Mouse (Mus musculus): ENCODE measurements at regions not wholly inside any gene's neighbourhood (a gene's known extent, or its start where the extent isn't known, plus 50 kb on each side); places are given as distances from the start of the nearest gene placed in this dataset.
A peak's percentile ranks its signal among the peaks of the same experiment; 100 is the strongest.

GRCm38 (mm10) chr7:54458386-54458785 lies 376.9 kb upstream of the Luzp2 start:
- H3K4me2 ChIP-seq = no peak overlapping the region
- ATAC-seq (ENCODE audit: low read depth) = no peak
- H3K4me1 ChIP-seq (replicated peaks) = no peaks in the 10 kb centered on the region
- H3K36me3 ChIP-seq = no peaks in the 10 kb centered on the region
- H3K9me3 ChIP-seq = no peaks in the 10 kb centered on the region
- WGBS = 56% methylated on average over 2 of the region's 2 CpGs
- no peak overlapping the region for H3K4me3 ChIP-seq
- no peak overlapping the region for H3K27ac ChIP-seq (replicated peaks)
- H3K9ac ChIP-seq = no peak overlapping the region
- no peaks in the 10 kb centered on the region for H3K27me3 ChIP-seq

GRCm38 (mm10) chr7:54491254-54491653 lies 344.0 kb upstream of the Luzp2 start:
- H3K36me3 ChIP-seq = no peaks in the 10 kb centered on the region
- no peak for ATAC-seq (ENCODE audit: low read depth)
- no peak overlapping the region for H3K4me2 ChIP-seq
- WGBS = 91% methylated on average over 1 of the region's 1 CpGs
- H3K27me3 ChIP-seq = no peaks in the 10 kb centered on the region
- no peaks in the 10 kb centered on the region for H3K4me1 ChIP-seq (replicated peaks)
- H3K27ac ChIP-seq (replicated peaks) = no peak overlapping the region
- H3K4me3 ChIP-seq = no peak overlapping the region
- no peaks in the 10 kb centered on the region for H3K9me3 ChIP-seq
- H3K9ac ChIP-seq = no peak overlapping the region

DNA sequence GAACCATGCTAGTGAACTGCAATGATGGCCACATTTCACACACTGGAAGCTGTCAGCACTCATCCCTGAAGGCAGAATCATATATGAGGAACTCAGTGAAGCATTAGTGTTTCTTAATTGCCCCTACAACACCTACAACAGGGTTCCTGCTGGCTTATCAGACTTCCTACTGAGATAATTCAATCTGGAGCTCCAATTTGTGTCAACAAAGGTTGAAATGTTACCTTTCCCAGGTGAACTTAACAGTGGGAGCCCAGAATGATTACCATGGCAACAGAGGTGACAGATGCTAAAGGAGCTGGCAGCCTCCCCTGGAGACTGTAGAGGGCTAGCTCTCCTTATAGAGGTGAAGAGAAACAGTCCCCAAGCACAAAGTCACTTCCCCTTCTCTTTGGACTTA lies 330.1 kb upstream of the Luzp2 start:
- Histone ChIP-seq H3K9me3 (no peaks in the 10 kb centered on the region), H3K36me3 (no peaks in the 10 kb centered on the region), H3K27ac (replicated peaks) (no peak overlapping the region), H3K4me3 (no peak overlapping the region), H3K4me1 (replicated peaks) (peaks cover 5% of the 10 kb centered on the region; the same call in 1 of the 2 replicates), H3K27me3 (no peaks in the 10 kb centered on the region), H3K4me2 (no peak overlapping the region), H3K9ac (no peak overlapping the region)
- peak; percentile 47; the same call in 1 of the 2 replicates for ATAC-seq (ENCODE audit: low read depth)

GRCm38 (mm10) chr7:54507006-54507405 lies 328.3 kb upstream of the Luzp2 start:
- WGBS = 53% methylated on average over 2 of the region's 2 CpGs
- H3K36me3 ChIP-seq = no peaks in the 10 kb centered on the region
- H3K27me3 ChIP-seq = no peaks in the 10 kb centered on the region
- no peak for ATAC-seq (ENCODE audit: low read depth)
- H3K4me3 ChIP-seq = no peak overlapping the region
- no peak overlapping the region for H3K4me2 ChIP-seq
- no peak overlapping the region for H3K27ac ChIP-seq (replicated peaks)
- no peaks in the 10 kb centered on the region for H3K9me3 ChIP-seq
- no peak overlapping the region for H3K9ac ChIP-seq
- peaks cover 5% of the 10 kb centered on the region; the same call in 1 of the 2 replicates for H3K4me1 ChIP-seq (replicated peaks)

DNA sequence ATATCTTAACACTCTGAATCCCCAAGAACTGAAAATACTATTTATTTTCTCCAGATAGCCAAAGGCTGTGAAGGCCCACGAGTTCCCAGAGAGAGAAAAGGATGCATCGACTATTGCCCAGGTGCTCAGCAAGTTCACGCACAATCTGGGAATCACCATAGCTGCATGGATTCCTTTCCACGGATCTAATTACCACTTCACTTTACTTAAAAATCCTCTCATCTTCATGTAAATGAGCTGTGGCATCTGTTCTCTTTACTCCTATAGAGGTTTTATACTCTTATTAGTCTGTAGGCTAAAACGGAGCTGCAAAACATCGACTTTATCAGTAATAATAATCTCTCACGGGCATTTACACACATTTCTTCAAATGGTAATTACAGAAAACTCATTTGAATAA lies 299.6 kb upstream of the Luzp2 start:
- 52% methylated on average over 7 of the region's 7 CpGs for WGBS
- H3K36me3 ChIP-seq = no peaks in the 10 kb centered on the region
- H3K9ac ChIP-seq = no peak overlapping the region
- H3K27ac ChIP-seq (replicated peaks) = no peak overlapping the region
- no peaks in the 10 kb centered on the region for H3K27me3 ChIP-seq
- H3K4me3 ChIP-seq = no peak overlapping the region
- H3K4me2 ChIP-seq = no peak overlapping the region
- H3K4me1 ChIP-seq (replicated peaks) = no peaks in the 10 kb centered on the region
- ATAC-seq (ENCODE audit: low read depth) = no peak
- no peaks in the 10 kb centered on the region for H3K9me3 ChIP-seq

DNA sequence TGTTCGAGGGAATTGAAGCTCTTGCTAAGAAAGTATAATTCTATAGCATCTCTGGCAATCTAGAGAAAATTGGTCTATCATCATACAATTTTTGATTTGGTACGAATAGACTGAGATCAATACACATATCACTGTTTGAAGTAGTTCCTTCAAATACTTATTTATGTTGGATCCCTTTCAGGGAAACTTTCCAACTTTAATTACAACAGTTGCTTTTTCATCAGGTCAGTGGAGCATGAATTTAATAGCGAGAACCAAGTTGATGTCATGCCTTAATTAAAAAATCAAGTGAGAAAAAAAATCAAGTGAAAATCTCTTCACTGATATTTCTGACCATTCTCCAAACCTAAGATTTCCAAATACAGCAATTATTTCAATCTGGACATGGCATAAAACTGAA lies 277.9 kb upstream of the Luzp2 start:
- Histone ChIP-seq H3K27me3 (no peaks in the 10 kb centered on the region), H3K36me3 (no peaks in the 10 kb centered on the region), H3K4me3 (no peak overlapping the region), H3K9me3 (no peaks in the 10 kb centered on the region), H3K9ac (no peak overlapping the region), H3K27ac (replicated peaks) (no peak overlapping the region), H3K4me1 (replicated peaks) (no peaks in the 10 kb centered on the region), H3K4me2 (no peak overlapping the region)
- no peak for ATAC-seq (ENCODE audit: low read depth)
- 83% methylated on average over 3 of the region's 3 CpGs for WGBS

DNA sequence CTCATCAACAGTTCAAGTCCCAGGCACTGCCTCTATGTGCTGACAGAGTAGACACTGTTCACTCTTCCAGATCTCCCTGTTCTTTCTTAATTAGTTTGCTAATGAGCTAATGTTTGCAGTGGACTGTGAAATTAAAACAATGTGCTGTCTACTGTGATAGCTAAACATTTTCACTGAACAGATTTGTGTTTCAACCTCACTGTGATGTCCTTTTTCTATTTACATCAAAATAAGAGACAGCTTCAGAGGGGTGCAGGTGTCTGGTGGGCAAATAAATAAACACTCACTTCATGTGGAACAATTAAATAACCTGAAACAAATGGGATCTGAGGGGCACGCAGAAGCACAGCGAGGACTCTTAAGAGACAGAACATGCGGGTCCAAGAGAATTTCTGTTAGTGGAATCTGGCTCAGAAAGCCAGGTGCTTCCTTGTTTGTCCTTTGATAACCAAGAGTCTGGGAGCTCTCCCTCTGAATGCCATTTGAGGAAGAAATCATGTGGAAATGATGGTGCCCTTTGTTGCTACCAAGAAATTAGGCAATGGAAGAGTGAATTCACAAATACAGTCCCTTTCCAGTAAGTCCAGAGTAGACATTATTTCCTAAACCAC lies 269.6 kb upstream of the Luzp2 start:
- peak; percentile 75 for ATAC-seq (ENCODE audit: low read depth)

GRCm38 (mm10) chr7:54599776-54600175 lies 235.5 kb upstream of the Luzp2 start:
- H3K9me3 ChIP-seq = no peaks in the 10 kb centered on the region
- H3K9ac ChIP-seq = no peak overlapping the region
- H3K27me3 ChIP-seq = no peaks in the 10 kb centered on the region
- ATAC-seq (ENCODE audit: low read depth) = no peak
- 77% methylated on average over 1 of the region's 1 CpGs for WGBS
- H3K36me3 ChIP-seq = no peaks in the 10 kb centered on the region
- H3K27ac ChIP-seq (replicated peaks) = no peak overlapping the region
- no peak overlapping the region for H3K4me2 ChIP-seq
- no peak overlapping the region for H3K4me3 ChIP-seq
- H3K4me1 ChIP-seq (replicated peaks) = no peaks in the 10 kb centered on the region

More for the DNA sequence above, 269.6 kb upstream of the Luzp2 start:
- Histone ChIP-seq H3K36me3 (no peaks in the 10 kb centered on the region), H3K9ac (no peak overlapping the region), H3K4me3 (no peak overlapping the region), H3K4me2 (no peak overlapping the region), H3K27me3 (no peaks in the 10 kb centered on the region), H3K9me3 (no peaks in the 10 kb centered on the region), H3K4me1 (replicated peaks) (no peaks in the 10 kb centered on the region), H3K27ac (replicated peaks) (no peak overlapping the region; the same call in 1 of the 2 replicates)
- 42% methylated on average over 3 of the region's 3 CpGs for WGBS

- Histone ChIP-seq H3K4me3 (no peak overlapping the region), H3K36me3 (no peaks in the 10 kb centered on the region), H3K27ac (replicated peaks) (no peak overlapping the region), H3K4me2 (no peak overlapping the region), H3K9ac (no peak overlapping the region), H3K4me1 (replicated peaks) (no peaks in the 10 kb centered on the region), H3K9me3 (no peaks in the 10 kb centered on the region), H3K27me3 (no peaks in the 10 kb centered on the region)
- 72% methylated on average over 2 of the region's 2 CpGs for WGBS
- no peak for ATAC-seq (ENCODE audit: low read depth)
Measured at GRCm38 (mm10) chr7:54622436-54622835, 212.9 kb upstream of the Luzp2 start.

- H3K4me3 ChIP-seq = no peak overlapping the region
- H3K27me3 ChIP-seq = no peaks in the 10 kb centered on the region
- no peak for ATAC-seq (ENCODE audit: low read depth)
- 80% methylated on average over 6 of the region's 6 CpGs for WGBS
- H3K4me1 ChIP-seq (replicated peaks) = no peaks in the 10 kb centered on the region
- H3K4me2 ChIP-seq = no peak overlapping the region
- H3K9ac ChIP-seq = no peak overlapping the region
- H3K27ac ChIP-seq (replicated peaks) = no peak overlapping the region
- H3K9me3 ChIP-seq = no peaks in the 10 kb centered on the region
- H3K36me3 ChIP-seq = no peaks in the 10 kb centered on the region
Measured at GRCm38 (mm10) chr7:54633930-54634329, 201.4 kb upstream of the Luzp2 start.

GRCm38 (mm10) chr7:54634348-54635035 lies 200.8 kb upstream of the Luzp2 start:
- Histone ChIP-seq H3K27me3 (no peaks in the 10 kb centered on the region), H3K9ac (no peak overlapping the region), H3K36me3 (no peaks in the 10 kb centered on the region), H3K4me3 (no peak overlapping the region), H3K4me1 (replicated peaks) (no peaks in the 10 kb centered on the region), H3K9me3 (no peaks in the 10 kb centered on the region), H3K4me2 (no peak overlapping the region), H3K27ac (replicated peaks) (no peak overlapping the region)
- no peak for ATAC-seq (ENCODE audit: low read depth)
- WGBS = 90% methylated on average over 10 of the region's 10 CpGs

- no peak overlapping the region for H3K27ac ChIP-seq (replicated peaks)
- no peaks in the 10 kb centered on the region for H3K27me3 ChIP-seq
- H3K9me3 ChIP-seq = no peaks in the 10 kb centered on the region
- 80% methylated on average over 2 of the region's 2 CpGs for WGBS
- peaks cover 15% of the 10 kb centered on the region; the same call in 1 of the 2 replicates for H3K4me1 ChIP-seq (replicated peaks)
- no peak overlapping the region for H3K4me3 ChIP-seq
- ATAC-seq (ENCODE audit: low read depth) = no peak
- no peak overlapping the region for H3K9ac ChIP-seq
- no peaks in the 10 kb centered on the region for H3K36me3 ChIP-seq
- H3K4me2 ChIP-seq = no peak overlapping the region
Measured at GRCm38 (mm10) chr7:54645314-54645713, 190.0 kb upstream of the Luzp2 start.

DNA sequence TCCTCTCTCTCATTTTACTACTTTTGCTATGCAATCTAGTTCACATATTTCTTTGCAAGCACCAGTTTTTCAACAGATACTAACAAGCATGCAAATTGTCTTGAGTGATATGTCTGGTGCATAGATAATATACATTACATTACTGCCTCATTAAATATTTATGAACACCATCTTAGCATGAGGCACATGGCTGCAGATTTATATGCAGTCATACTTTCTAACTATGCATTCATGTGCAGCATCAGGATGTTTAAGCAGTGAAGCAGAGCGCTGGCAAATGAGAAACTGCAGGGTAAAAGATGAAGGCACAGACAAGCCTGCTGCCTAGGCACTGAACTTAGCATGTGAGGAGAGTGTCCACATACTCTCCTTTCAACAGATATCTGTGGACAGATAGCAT lies 186.3 kb upstream of the Luzp2 start:
- H3K9me3 ChIP-seq = no peaks in the 10 kb centered on the region
- no peaks in the 10 kb centered on the region for H3K36me3 ChIP-seq
- H3K4me2 ChIP-seq = no peak overlapping the region
- WGBS = 51% methylated on average over 1 of the region's 1 CpGs
- peak; percentile 73 for ATAC-seq (ENCODE audit: low read depth)
- no peak overlapping the region for H3K4me3 ChIP-seq
- peaks cover 15% of the 10 kb centered on the region; the same call in 1 of the 2 replicates for H3K4me1 ChIP-seq (replicated peaks)
- H3K27ac ChIP-seq (replicated peaks) = peak overlapping the region; percentile 2; the same call in 1 of the 2 replicates
- no peaks in the 10 kb centered on the region for H3K27me3 ChIP-seq
- no peak overlapping the region for H3K9ac ChIP-seq

Measured in neural tube, embryonic 13.5 days (tissue).